Mouse (Mus musculus) neural tube, embryonic 12.5 days (tissue): ENCODE measurements around the gene Map7. TPM values are rescaled to one million over a fixed set of nuclear protein-coding genes. Genes with fewer than 3 reads are reported as not detected.
A peak's percentile ranks its signal among the peaks of the same experiment; 100 is the strongest.

Source experiments
- ATAC-seq: fragments of 200-750 bp; cut with Nextera tagmentation; 2 replicates; pipeline ENCODE4 v1.8.0; 2017; ENCODE audit warnings: low read depth, mild to moderate bottlenecking, moderate TSS enrichment, moderate library complexity; ENCODE audit not compliant: low FRiP score
- H3K27ac ChIP-seq: fragments of 300-500 bp; sonication (generic); 2 replicates; pipeline ENCODE4 v1.5.1; 2016
- H3K27me3 ChIP-seq: fragments of 300-500 bp; sonication (generic); replicated peaks from 2 replicates; pipeline ENCODE4 v1.6.1; 2016; ENCODE audit warnings: mild to moderate bottlenecking
- H3K36me3 ChIP-seq: fragments of 300-500 bp; sonication (generic); 2 replicates; pipeline ENCODE4 v1.6.1; 2016; ENCODE audit warnings: mild to moderate bottlenecking
- H3K4me1 ChIP-seq: fragments of 300-500 bp; sonication (generic); 2 replicates; pipeline ENCODE4 v1.6.1; 2016
- H3K4me2 ChIP-seq: fragments of 300-500 bp; sonication (generic); replicated peaks from 2 replicates; pipeline ENCODE4 v1.6.1; 2016; ENCODE audit warnings: mild to moderate bottlenecking
- H3K4me3 ChIP-seq: fragments of 300-500 bp; sonication (generic); 2 replicates; pipeline ENCODE4 v1.5.1; 2016
- H3K9ac ChIP-seq: fragments of 300-500 bp; sonication (generic); 2 replicates; pipeline ENCODE4 v1.6.1; 2016; ENCODE audit warnings: mild to moderate bottlenecking
- H3K9me3 ChIP-seq: fragments of 300-500 bp; sonication (generic); 2 replicates; pipeline ENCODE4 v1.6.1; 2016; ENCODE audit warnings: mild to moderate bottlenecking
- WGBS: fragments of 180-500 bp; shearing (Covaris S2); methylation state at CpG from one replicate; pipeline ENCODE4 v1.1.7; 2016; 5-methylcytosine and 5-hydroxymethylcytosine counted together
- polyA plus RNA-seq: library from polyadenylated mRNA; unstranded; fragments of >200 nt; fragmentation: Nextera tagmentation; extraction: Ambion mirVana; gene quantifications from 2 replicates; pipeline ENCODE4 v1.2.1, GENCODE M21; 2016

Map7 gene
- polyA plus RNA-seq, 1 experiment from 2014 or later, result 9.3 TPM

GRCm38 (mm10) chr10:20197039-20197438 is 48.8 kb downstream of the Map7 start:
- Histone ChIP-seq H3K9ac (no peak overlapping the region), H3K4me1 (peaks cover 3% of the 10 kb centered on the region; the same call in 1 of the 2 replicates), H3K36me3 (no peaks in the 10 kb centered on the region), H3K27me3 (no peaks in the 10 kb centered on the region), H3K9me3 (no peaks in the 10 kb centered on the region), H3K27ac (no peak overlapping the region), H3K4me3 (no peak overlapping the region), H3K4me2 (no peak overlapping the region)
- no peak for ATAC-seq
- 80% methylated on average over 7 of the region's 7 CpGs for WGBS

GRCm38 (mm10) chr10:20198968-20199737 is 50.9 kb downstream of the Map7 start:
- no peak overlapping the region for H3K27ac ChIP-seq

GRCm38 (mm10) chr10:20201236-20201635 is 53.0 kb downstream of the Map7 start:
- Histone ChIP-seq H3K4me2 (no peak overlapping the region), H3K4me1 (peaks cover 6% of the 10 kb centered on the region; the same call in 1 of the 2 replicates), H3K9me3 (no peaks in the 10 kb centered on the region), H3K4me3 (no peak overlapping the region), H3K27ac (no peak overlapping the region), H3K36me3 (no peaks in the 10 kb centered on the region), H3K27me3 (no peaks in the 10 kb centered on the region), H3K9ac (no peak overlapping the region)
- 22% methylated on average over 3 of the region's 3 CpGs for WGBS
- ATAC-seq, result no peak

More at GRCm38 (mm10) chr10:20198968-20199737, 50.9 kb downstream of the Map7 start:
- Histone ChIP-seq H3K4me1 (peaks cover 3% of the 10 kb centered on the region; the same call in 1 of the 2 replicates), H3K4me3 (no peak overlapping the region), H3K4me2 (no peak overlapping the region), H3K27me3 (no peaks in the 10 kb centered on the region), H3K36me3 (no peaks in the 10 kb centered on the region), H3K9ac (no peak overlapping the region), H3K9me3 (no peaks in the 10 kb centered on the region)
- ATAC-seq, result no peak
- 83% methylated on average over 10 of the region's 10 CpGs for WGBS

DNA sequence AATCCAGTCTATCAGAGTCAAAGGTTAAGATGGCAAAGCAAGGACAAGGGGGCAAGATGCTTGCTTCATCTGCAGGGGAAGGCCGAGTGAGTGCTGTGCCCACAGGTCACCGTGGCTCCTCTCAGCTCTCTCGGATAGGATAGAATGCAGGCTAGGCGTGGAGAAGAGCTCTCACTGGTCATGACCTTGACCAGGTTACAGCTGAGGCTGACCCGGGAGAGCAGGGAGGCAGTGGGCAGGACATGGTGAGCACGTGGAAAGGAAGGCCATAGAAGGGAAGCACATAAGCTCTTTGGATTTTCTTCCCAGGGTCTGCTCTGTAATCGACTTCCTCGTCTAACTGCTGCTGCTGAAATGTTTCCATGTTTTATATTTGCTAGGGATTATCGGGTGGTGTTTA is 53.9 kb downstream of the Map7 start:
- no peak overlapping the region for H3K4me2 ChIP-seq
- no peak overlapping the region for H3K27ac ChIP-seq
- H3K9ac ChIP-seq, result no peak overlapping the region
- 66% methylated on average over 9 of the region's 9 CpGs for WGBS
- H3K4me3 ChIP-seq, result no peak overlapping the region
- H3K36me3 ChIP-seq, result no peaks in the 10 kb centered on the region
- H3K9me3 ChIP-seq, result no peaks in the 10 kb centered on the region
- ATAC-seq, result no peak
- no peaks in the 10 kb centered on the region for H3K27me3 ChIP-seq
- H3K4me1 ChIP-seq, result peaks cover 6% of the 10 kb centered on the region; the same call in 1 of the 2 replicates

GRCm38 (mm10) chr10:20202818-20203217 is 54.5 kb downstream of the Map7 start:
- H3K9me3 ChIP-seq, result no peaks in the 10 kb centered on the region
- WGBS, result 47% methylated on average over 6 of the region's 6 CpGs
- peaks cover 6% of the 10 kb centered on the region; the same call in 1 of the 2 replicates for H3K4me1 ChIP-seq
- no peaks in the 10 kb centered on the region for H3K27me3 ChIP-seq
- H3K4me2 ChIP-seq, result no peak overlapping the region
- no peak overlapping the region for H3K9ac ChIP-seq
- no peaks in the 10 kb centered on the region for H3K36me3 ChIP-seq
- H3K4me3 ChIP-seq, result no peak overlapping the region
- no peak overlapping the region for H3K27ac ChIP-seq
- no peak; the same call in 1 of the 2 replicates for ATAC-seq

DNA sequence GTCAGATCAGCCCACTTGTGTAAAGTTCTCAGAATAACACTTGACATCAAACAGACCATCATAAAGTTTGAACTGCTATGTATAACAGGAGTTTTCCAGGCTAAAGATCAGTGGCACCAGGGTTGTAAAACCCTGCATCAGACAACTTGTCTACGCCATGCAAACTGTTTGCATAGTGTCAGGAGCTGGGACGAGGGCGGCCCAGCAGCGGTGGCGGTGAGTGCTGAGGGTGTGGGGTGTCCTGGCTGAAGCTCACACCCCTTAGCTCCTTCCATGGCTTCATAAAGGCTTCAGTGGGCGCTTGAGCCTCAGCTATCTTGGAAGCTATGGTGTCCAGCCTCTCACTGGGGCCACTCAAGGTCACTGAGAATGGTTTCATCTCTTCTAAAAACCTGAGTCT is 55.2 kb downstream of the Map7 start:
- no peak for ATAC-seq
- H3K36me3 ChIP-seq, result no peaks in the 10 kb centered on the region
- no peak overlapping the region for H3K4me2 ChIP-seq
- no peak overlapping the region for H3K27ac ChIP-seq
- peaks cover 6% of the 10 kb centered on the region; the same call in 1 of the 2 replicates for H3K4me1 ChIP-seq
- WGBS, result 67% methylated on average over 6 of the region's 6 CpGs
- no peak overlapping the region for H3K4me3 ChIP-seq
- H3K9me3 ChIP-seq, result no peaks in the 10 kb centered on the region
- no peaks in the 10 kb centered on the region for H3K27me3 ChIP-seq
- no peak overlapping the region for H3K9ac ChIP-seq

GRCm38 (mm10) chr10:20204696-20205431 is 56.6 kb downstream of the Map7 start:
- ATAC-seq, result peak; percentile 23; the same call in 1 of the 2 replicates
- H3K27ac ChIP-seq, result no peak overlapping the region
- no peaks in the 10 kb centered on the region for H3K27me3 ChIP-seq
- H3K36me3 ChIP-seq, result no peaks in the 10 kb centered on the region
- H3K9ac ChIP-seq, result no peak overlapping the region
- peaks cover 6% of the 10 kb centered on the region; the same call in 1 of the 2 replicates for H3K4me1 ChIP-seq
- H3K9me3 ChIP-seq, result no peaks in the 10 kb centered on the region
- peak overlapping the region; percentile 10 for H3K4me2 ChIP-seq
- WGBS, result 30% methylated on average over 20 of the region's 20 CpGs
- no peak overlapping the region for H3K4me3 ChIP-seq

GRCm38 (mm10) chr10:20206966-20207365 is 58.7 kb downstream of the Map7 start:
- no peak overlapping the region for H3K9ac ChIP-seq
- H3K27ac ChIP-seq, result no peak overlapping the region
- no peaks in the 10 kb centered on the region for H3K9me3 ChIP-seq
- H3K4me3 ChIP-seq, result no peak overlapping the region
- H3K4me1 ChIP-seq, result peaks cover 6% of the 10 kb centered on the region; the same call in 1 of the 2 replicates
- H3K27me3 ChIP-seq, result no peaks in the 10 kb centered on the region
- H3K4me2 ChIP-seq, result no peak overlapping the region
- ATAC-seq, result no peak
- H3K36me3 ChIP-seq, result no peaks in the 10 kb centered on the region
- 82% methylated on average over 7 of the region's 7 CpGs for WGBS

DNA sequence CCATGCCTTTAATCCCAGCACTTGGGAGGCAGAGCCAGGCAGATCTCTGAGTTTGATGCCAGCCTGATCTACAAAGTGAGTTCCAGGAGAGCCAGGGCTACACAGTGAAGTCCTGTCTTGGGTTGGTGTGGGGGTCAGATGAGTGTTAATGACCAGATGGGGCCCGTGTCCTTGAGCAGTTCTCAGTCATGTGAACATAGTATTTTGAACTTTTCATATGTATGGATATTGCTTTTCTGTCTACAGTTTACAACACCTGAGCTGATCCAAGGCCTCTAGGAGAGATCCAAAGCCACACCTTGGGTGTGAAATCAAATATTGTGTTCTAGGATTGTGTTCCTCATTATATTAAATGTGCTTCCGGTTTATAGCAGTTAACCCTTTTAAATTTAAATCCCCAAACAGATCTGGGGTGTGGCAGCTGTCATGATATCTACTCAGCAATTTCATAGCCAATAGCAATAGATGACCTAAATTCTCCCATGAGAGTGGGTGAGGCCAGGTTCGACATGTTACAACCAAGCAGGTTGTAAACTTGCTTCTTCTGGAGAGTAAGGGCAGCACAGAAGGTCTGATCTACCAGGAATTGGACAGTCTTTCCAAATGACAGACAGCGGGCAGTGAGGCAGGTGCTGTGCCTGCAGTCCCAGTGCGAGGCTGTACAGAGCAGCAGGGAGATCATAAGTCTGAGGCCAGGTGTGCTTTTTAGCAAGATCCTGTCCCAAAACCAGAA is 61.5 kb downstream of the Map7 start:
- Histone ChIP-seq H3K27ac (no peak overlapping the region), H3K4me3 (no peak overlapping the region), H3K4me1 (peaks cover 5% of the 10 kb centered on the region; the same call in 1 of the 2 replicates), H3K9me3 (no peaks in the 10 kb centered on the region), H3K4me2 (no peak overlapping the region), H3K36me3 (no peaks in the 10 kb centered on the region), H3K9ac (no peak overlapping the region), H3K27me3 (no peaks in the 10 kb centered on the region)
- no peak for ATAC-seq
- 89% methylated on average over 5 of the region's 5 CpGs for WGBS

DNA sequence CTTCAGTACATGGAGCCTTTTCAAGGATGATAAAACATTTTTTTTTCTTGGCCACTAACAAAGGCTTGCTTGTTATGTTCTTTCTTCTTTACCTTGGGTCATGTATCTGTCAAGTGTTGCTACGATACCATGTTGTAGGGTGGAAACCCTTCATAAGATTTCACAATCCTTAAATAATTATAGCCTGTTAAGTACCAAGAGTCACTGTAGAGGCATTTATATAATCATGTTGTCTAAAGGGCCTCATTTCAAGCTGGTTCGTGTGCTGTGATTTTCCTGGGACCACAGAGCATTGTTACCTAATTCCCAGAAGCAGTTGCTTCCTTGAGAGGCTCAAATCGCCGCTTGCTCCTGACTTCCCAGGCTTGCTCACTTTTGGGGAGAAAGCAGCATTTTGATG is 66.1 kb downstream of the Map7 start:
- ATAC-seq, result no peak
- H3K9ac ChIP-seq, result no peak overlapping the region
- H3K27ac ChIP-seq, result no peak overlapping the region
- H3K9me3 ChIP-seq, result no peaks in the 10 kb centered on the region
- no peaks in the 10 kb centered on the region for H3K27me3 ChIP-seq
- H3K36me3 ChIP-seq, result no peaks in the 10 kb centered on the region
- WGBS, result 83% methylated on average over 4 of the region's 4 CpGs
- H3K4me2 ChIP-seq, result no peak overlapping the region
- H3K4me1 ChIP-seq, result no peaks in the 10 kb centered on the region
- no peak overlapping the region for H3K4me3 ChIP-seq

DNA sequence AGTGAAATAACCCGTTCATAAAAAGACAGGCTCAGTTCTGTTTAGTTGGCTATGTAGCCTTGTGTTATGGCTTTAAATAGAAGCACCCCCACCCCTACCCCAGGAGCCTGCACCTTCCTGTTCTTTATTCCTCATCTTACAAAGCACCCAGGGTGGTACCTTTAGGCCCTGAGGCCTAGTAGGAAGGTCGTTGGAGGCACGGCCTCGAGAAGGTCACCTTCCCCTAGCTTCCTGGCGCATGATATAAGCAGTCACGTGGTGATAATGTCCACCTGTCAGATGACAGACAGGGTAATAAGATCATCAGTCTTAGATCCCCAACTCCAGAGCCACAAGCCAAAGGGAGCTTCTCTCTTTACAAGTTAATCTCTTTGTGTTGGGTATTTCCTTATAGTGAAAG is 68.7 kb downstream of the Map7 start:
- WGBS, result 86% methylated on average over 6 of the region's 6 CpGs
- H3K4me3 ChIP-seq, result no peak overlapping the region
- no peak overlapping the region for H3K27ac ChIP-seq
- no peaks in the 10 kb centered on the region for H3K36me3 ChIP-seq
- no peak overlapping the region for H3K4me2 ChIP-seq
- H3K9me3 ChIP-seq, result no peaks in the 10 kb centered on the region
- no peaks in the 10 kb centered on the region for H3K4me1 ChIP-seq
- no peak for ATAC-seq
- no peaks in the 10 kb centered on the region for H3K27me3 ChIP-seq
- H3K9ac ChIP-seq, result no peak overlapping the region

- Histone ChIP-seq H3K36me3 (no peaks in the 10 kb centered on the region), H3K9me3 (no peaks in the 10 kb centered on the region), H3K4me1 (no peaks in the 10 kb centered on the region), H3K9ac (no peak overlapping the region), H3K4me3 (no peak overlapping the region), H3K27me3 (no peaks in the 10 kb centered on the region), H3K27ac (no peak overlapping the region), H3K4me2 (no peak overlapping the region)
- 78% methylated on average over 4 of the region's 4 CpGs for WGBS
- ATAC-seq, result no peak
These were observed 70.6 kb downstream of the Map7 start for GRCm38 (mm10) chr10:20218866-20219265.
